Mouse (Mus musculus): ENCODE data around the gene Sec23ip.

Sec23ip gene

DNA sequence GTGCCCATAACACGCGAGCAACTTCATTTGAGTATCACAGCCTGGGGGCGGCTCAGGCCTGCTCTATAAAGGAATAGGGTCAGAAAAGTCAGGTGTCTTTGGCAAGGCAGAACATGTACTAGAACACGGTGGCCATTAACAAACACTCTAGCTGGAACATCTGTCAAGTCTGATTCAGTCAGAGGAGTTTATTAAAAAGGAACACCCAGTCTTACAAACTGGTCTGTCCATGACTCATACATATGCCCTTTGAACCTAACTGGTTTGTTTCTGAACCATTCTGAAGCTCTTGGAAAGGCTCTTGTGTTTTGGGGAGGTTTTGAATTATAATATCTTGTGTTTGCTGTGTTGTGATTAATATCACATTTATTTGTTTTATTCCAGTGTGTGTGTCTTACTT lies 45.3 kb downstream of the Sec23ip start:
- no peak for DNase-seq

DNA sequence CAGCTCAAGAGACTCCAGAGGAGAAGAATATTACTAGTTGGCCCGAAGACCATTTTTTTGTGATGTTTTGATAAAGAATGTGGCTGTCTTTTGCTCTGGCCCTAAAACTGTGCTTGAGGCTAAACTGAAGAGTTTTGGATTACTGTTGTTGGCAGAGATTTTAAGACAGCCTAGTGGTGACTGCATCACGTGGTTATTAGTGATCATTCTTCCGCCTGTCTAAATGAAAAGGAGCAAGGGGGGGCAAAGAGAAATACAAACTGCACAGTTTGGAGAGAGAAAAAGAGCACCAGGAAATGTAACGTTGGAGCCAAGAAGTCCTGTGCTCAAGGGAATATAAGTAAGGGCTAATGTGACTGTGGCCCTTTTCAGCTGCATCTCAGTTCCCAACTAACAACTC lies 48.7 kb downstream of the Sec23ip start:
- DNase-seq, result no peak

DNA sequence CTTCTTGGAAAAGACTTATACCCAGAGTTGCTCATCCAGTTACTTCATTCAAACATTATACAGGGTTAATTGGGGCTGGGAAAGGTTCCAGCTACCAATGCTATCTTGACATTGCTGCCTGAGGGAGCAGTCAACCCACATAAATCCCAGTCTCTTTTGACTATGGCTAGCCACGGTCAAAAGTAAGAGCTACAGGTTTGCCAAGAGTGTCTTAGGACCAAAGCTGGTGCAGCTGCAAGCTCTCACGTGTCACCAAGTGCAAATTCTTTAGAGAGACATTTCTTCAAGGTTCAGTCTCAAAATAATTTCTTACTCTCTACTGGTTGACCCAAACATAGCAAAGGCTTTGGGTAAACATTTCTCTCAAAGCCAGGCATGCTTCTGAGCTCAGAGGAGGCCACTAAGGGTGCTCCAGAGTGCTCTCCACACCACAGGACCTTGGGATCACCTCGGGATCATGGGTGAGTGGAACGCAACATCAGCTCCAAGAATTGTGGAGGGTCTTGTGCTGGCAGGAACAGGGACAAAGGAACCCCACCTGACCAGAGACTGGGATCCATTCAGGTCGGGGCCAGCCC lies 80.3 kb downstream of the Sec23ip start:
- DNase-seq, result peak; percentile 5

DNA sequence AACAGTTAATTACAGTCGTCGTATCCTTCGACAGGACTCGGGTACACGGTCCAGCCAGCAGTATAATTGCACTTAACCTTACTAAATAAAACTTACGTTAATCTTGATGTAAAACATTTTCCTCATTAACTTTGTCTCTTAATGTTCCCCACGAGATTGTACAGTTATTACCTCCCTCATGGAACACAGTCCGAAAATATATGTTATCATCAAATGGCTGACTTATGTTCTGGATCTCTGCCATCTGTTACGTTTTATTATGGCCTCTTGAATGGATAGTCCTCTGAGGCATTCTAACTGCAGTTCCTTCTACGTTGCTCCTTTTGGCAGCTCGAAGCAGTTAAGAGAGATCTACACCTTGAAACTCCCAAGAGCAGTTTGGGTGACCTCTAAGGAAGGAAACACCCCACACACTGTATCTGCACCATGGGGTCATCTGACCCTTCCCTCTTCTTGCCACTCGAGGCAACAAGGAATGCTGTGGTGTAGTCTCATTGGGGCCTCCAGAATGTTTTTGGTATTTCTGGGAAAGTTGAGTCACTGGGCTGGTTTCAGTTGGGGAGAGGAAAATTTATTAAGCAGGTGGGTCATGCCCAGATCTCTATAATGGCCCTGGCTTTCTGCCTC lies 87.8 kb downstream of the Sec23ip start:
- no peak for DNase-seq

DNA sequence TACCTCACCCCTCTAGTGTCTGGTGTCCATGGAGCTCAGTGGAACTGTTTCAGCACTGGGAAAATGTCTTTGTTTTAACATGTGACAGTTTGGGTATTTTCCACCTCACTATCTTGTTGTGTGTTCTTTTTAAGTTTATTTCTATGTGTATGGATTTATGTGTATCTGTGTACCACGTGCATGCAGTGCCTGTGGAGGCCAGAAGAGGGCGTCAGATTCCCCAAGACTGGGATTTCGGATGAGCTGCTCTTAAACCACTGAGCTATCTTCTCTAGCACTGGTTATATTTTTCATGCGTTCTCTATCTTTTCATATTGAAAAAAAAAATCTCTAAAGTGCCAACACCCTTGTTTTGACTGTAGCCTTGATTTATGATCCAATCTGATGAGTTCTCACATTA lies 88.5 kb downstream of the Sec23ip start:
- no peak for DNase-seq
